Mouse (Mus musculus) right cerebral cortex, postnatal 36 days (tissue): ENCODE measurements around the gene Nap1l2.
"Not testable (repeated sequence)": the region's sequence is repeated elsewhere in the genome, so short reads cannot be mapped to it uniquely, and the experiment has no call there.

Experiments
- DNase-seq, 2 experiments: peaks; one replicate each; pipeline ENCODE4 v3.0.0; 2022; ENCODE audit warnings: low spot score in 2 of 2, mixed read lengths in 1 of 2

Gene Nap1l2

GRCm38 (mm10) chrX:103186431-103186786, at the start of gene Nap1l2:
Nap1l2 (minus strand) TSS chrX:103186640.
- DNase-seq: peak; percentile 69 to 83

- DNase-seq: no peak
These were observed 28.8 kb upstream of the Nap1l2 start for GRCm38 (mm10) chrX:103215251-103215650.

GRCm38 (mm10) chrX:103186829-103187228, 389 bp upstream of the Nap1l2 start:
- DNase-seq: no peak

- no peak for DNase-seq
These were observed 534 bp downstream of the Nap1l2 start for GRCm38 (mm10) chrX:103185781-103186430.

- no peak for DNase-seq
These were observed 2.9 kb downstream of the Nap1l2 start for GRCm38 (mm10) chrX:103183536-103183935.

GRCm38 (mm10) chrX:103179771-103180558, 6.5 kb downstream of the Nap1l2 start:
- DNase-seq: no peak

- not testable (repeated sequence) for DNase-seq
These were observed 21.4 kb downstream of the Nap1l2 start for GRCm38 (mm10) chrX:103164948-103165605.

GRCm38 (mm10) chrX:103156134-103156533, 30.3 kb downstream of the Nap1l2 start:
- no peak for DNase-seq

- DNase-seq: no peak
These were observed 47.9 kb downstream of the Nap1l2 start for GRCm38 (mm10) chrX:103138549-103138948.
